Mouse (Mus musculus): Measurements from ENCODE around the gene Ehf. TPM values are rescaled to one million over a fixed set of nuclear protein-coding genes. Genes with fewer than 3 reads are reported as not detected.

Gene Ehf
- 0.20 and 23.1 TPM in 2 replicates for polyA plus RNA-seq (2012; rRNA removed; ENCODE audit: low replicate concordance)

GRCm38 (mm10) chr2:103303132-103303531, at the start of gene Ehf:
Ehf (minus strand) TSS chr2:103303278.

Other genes starting within 250 kb of the Ehf start
- 38.6 and 50.0 TPM in 2 replicates for gene Pdhx, start 229.8 kb downstream of the Ehf start, polyA plus RNA-seq (2012; rRNA removed; ENCODE audit: low replicate concordance)
- gene Apip, start 229.6 kb downstream of the Ehf start, polyA plus RNA-seq (2012; rRNA removed; ENCODE audit: low replicate concordance): 31.7 and 50.1 TPM in 2 replicates
- gene Elf5, start 108.4 kb upstream of the Ehf start, polyA plus RNA-seq (2012; rRNA removed; ENCODE audit: low replicate concordance): 1.7 TPM in 1 of 2 replicates, not detected in the other
- gene Cat, start 181.9 kb upstream of the Ehf start, polyA plus RNA-seq (2012; rRNA removed; ENCODE audit: low replicate concordance): 213 and 563 TPM in 2 replicates

Data from subcutaneous adipose tissue, adult 2 months (tissue).